Mouse (Mus musculus) cerebellum, postnatal 10 days (tissue): ENCODE results near the gene Olfr1231.

Experiments used
- DNase-seq, 2 experiments: peaks; one replicate each; pipeline ENCODE4 v3.0.0; 2021; ENCODE audit warnings: mixed read lengths in 2 of 2

Gene Olfr1231

GRCm38 (mm10) chr2:89306974-89307373, at the start of gene Olfr1231:
Gene Olfr1231 (minus strand): TSS chr2:89307074.
- DNase-seq, result no peak

- DNase-seq, result no peak
These were observed 35.4 kb upstream of the Olfr1231 start, which contains the start of gene Olfr1233 for GRCm38 (mm10) chr2:89342298-89342697. Gene Olfr1233 (minus strand): TSS chr2:89342398.

- DNase-seq, result no peak
These were observed 22.7 kb upstream of the Olfr1231 start, which contains the start of gene Olfr1232 for GRCm38 (mm10) chr2:89329575-89329974. Gene Olfr1232 (minus strand): TSS chr2:89329675.

- no peak for DNase-seq
These were observed 9.7 kb downstream of the Olfr1231 start, which contains the start of gene Olfr1230 for GRCm38 (mm10) chr2:89297168-89297567. Gene Olfr1230 (minus strand): TSS chr2:89297268.

GRCm38 (mm10) chr2:89287914-89288313, 19.0 kb downstream of the Olfr1231 start, which contains the start of gene Olfr1229:
Gene Olfr1229 (minus strand): TSS chr2:89288014.
- no peak for DNase-seq

- DNase-seq, result no peak
These were observed 52.9 kb downstream of the Olfr1231 start, which contains the start of gene Olfr1228 for GRCm38 (mm10) chr2:89253962-89254361. Gene Olfr1228 (minus strand): TSS chr2:89254062.
